Mouse (Mus musculus) liver, postnatal 0 days (tissue): ENCODE results near the gene Uck2. TPM values are rescaled to one million over a fixed set of nuclear protein-coding genes. Genes with fewer than 3 reads are reported as not detected.

Experiments
- ATAC-seq: fragments of 200-750 bp; cut with Nextera tagmentation; 2 replicates; pipeline ENCODE4 v1.8.0; 2017; ENCODE audit warnings: mild to moderate bottlenecking, moderate library complexity
- DNase-seq: peaks from one replicate; pipeline ENCODE4 v3.0.0-alpha.2; 2016
- H3K27ac ChIP-seq: fragments of 300-500 bp; sonication (generic); 2 replicates; pipeline ENCODE4 v1.5.1; 2014; ENCODE audit warnings: antibody characterized with exemption, moderate library complexity, mild to moderate bottlenecking, low read depth
- H3K27me3 ChIP-seq: fragments of 300-500 bp; sonication (generic); 2 replicates; pipeline ENCODE4 v1.6.1; 2014; ENCODE audit warnings: low read length, control low read depth, mixed read lengths; ENCODE audit not compliant: insufficient read depth
- H3K36me3 ChIP-seq: fragments of 300-500 bp; sonication (generic); replicated peaks from 2 replicates; pipeline ENCODE4 v1.6.1; 2014; ENCODE audit warnings: mild to moderate bottlenecking, control low read depth, low read length, moderate library complexity, mixed read lengths; ENCODE audit not compliant: insufficient read depth
- H3K4me1 ChIP-seq: fragments of 300-500 bp; sonication (generic); 2 replicates; pipeline ENCODE4 v1.6.1; 2014; ENCODE audit warnings: antibody characterized with exemption, mild to moderate bottlenecking, control low read depth; ENCODE audit not compliant: insufficient read depth
- H3K4me2 ChIP-seq: fragments of 300-500 bp; sonication (generic); 2 replicates; pipeline ENCODE4 v1.6.1; 2014; ENCODE audit warnings: low read depth, mild to moderate bottlenecking, low read length, moderate library complexity, mixed read lengths
- H3K4me3 ChIP-seq: fragments of 300-500 bp; sonication (generic); 2 replicates; pipeline ENCODE4 v1.5.1; 2014; ENCODE audit warnings: low read depth, low read length
- H3K9ac ChIP-seq: fragments of 300-500 bp; sonication (generic); replicated peaks from 2 replicates; pipeline ENCODE4 v1.6.1; 2014; ENCODE audit warnings: mild to moderate bottlenecking, moderate library complexity
- H3K9me3 ChIP-seq: fragments of 300-500 bp; sonication (generic); 2 replicates; pipeline ENCODE4 v1.6.1; 2016; ENCODE audit warnings: mild to moderate bottlenecking, control low read depth, low read length, mixed read lengths
- CTCF ChIP-seq: sonication (generic); IDR thresholded peaks from 2 replicates; pipeline ENCODE4 v1.5.1; 2016; ENCODE audit warnings: antibody characterized with exemption, low read depth
- EP300 ChIP-seq: IDR thresholded peaks from 2 replicates; pipeline ENCODE4 v1.6.1; 2016; ENCODE audit warnings: antibody characterized with exemption, low read depth, mild to moderate bottlenecking
- WGBS: fragments of 180-500 bp; shearing (Covaris S2); extraction: QIAGEN DNeasy Blood & Tissue Kit; methylation state at CpG from one replicate; pipeline ENCODE4 v1.1.7; 2014; ENCODE audit not compliant: insufficient replicate concordance; 5-methylcytosine and 5-hydroxymethylcytosine counted together
- polyA plus RNA-seq: library from polyadenylated mRNA; unstranded; fragments of >200 nt; fragmentation: Nextera tagmentation; extraction: Ambion mirVana; gene quantifications from 2 replicates; pipeline ENCODE4 v1.2.1, GENCODE M21; 2015

The Uck2 gene
- polyA plus RNA-seq, 1 experiment from 2014 or later: 20.9 TPM

GRCm38 (mm10) chr1:167262489-167263041 lies 22.6 kb downstream of the Uck2 start:
- no peaks in the 10 kb centered on the region for H3K36me3 ChIP-seq
- DNase-seq (no peak), ATAC-seq (no peak)
- 62% methylated on average over 10 of the region's 10 CpGs for WGBS
- H3K27me3 ChIP-seq: no peaks in the 10 kb centered on the region
- H3K4me3 ChIP-seq: no peak overlapping the region
- H3K9ac ChIP-seq: no peak overlapping the region
- TF ChIP-seq EP300 (no peak), CTCF (no peak)
- no peak overlapping the region for H3K27ac ChIP-seq
- H3K9me3 ChIP-seq: no peaks in the 10 kb centered on the region
- no peak overlapping the region for H3K4me2 ChIP-seq
- H3K4me1 ChIP-seq: peaks cover 4% of the 10 kb centered on the region; the same call in 1 of the 2 replicates

GRCm38 (mm10) chr1:167261750-167262149 lies 23.4 kb downstream of the Uck2 start:
- H3K9me3 ChIP-seq: no peaks in the 10 kb centered on the region
- H3K4me3 ChIP-seq: no peak overlapping the region
- H3K36me3 ChIP-seq: no peaks in the 10 kb centered on the region
- 86% methylated on average over 11 of the region's 11 CpGs for WGBS
- TF ChIP-seq EP300: no peak
- no peak overlapping the region for H3K9ac ChIP-seq
- no peak overlapping the region for H3K4me2 ChIP-seq
- no peaks in the 10 kb centered on the region for H3K27me3 ChIP-seq
- H3K4me1 ChIP-seq: peaks cover 6% of the 10 kb centered on the region; the same call in 1 of the 2 replicates
- ATAC-seq (no peak), DNase-seq (no peak)
- H3K27ac ChIP-seq: no peak overlapping the region

- Histone ChIP-seq H3K36me3 (no peaks in the 10 kb centered on the region), H3K4me1 (peaks cover 17% of the 10 kb centered on the region), H3K9ac (no peak overlapping the region), H3K9me3 (no peaks in the 10 kb centered on the region), H3K4me2 (0 out of 2 replicates have a peak overlapping the region, but pooled peaks have one; percentile 22), H3K4me3 (no peak overlapping the region), H3K27me3 (no peaks in the 10 kb centered on the region), H3K27ac (no peak overlapping the region)
- TF ChIP-seq EP300: no peak
- TF ChIP-seq CTCF: peak; percentile 8; the same call in 1 of the 2 replicates
- DNase-seq (no peak), ATAC-seq (no peak)
- 50% methylated on average over 10 of the region's 10 CpGs for WGBS
These were observed 25.4 kb downstream of the Uck2 start for GRCm38 (mm10) chr1:167259702-167260101.

DNA sequence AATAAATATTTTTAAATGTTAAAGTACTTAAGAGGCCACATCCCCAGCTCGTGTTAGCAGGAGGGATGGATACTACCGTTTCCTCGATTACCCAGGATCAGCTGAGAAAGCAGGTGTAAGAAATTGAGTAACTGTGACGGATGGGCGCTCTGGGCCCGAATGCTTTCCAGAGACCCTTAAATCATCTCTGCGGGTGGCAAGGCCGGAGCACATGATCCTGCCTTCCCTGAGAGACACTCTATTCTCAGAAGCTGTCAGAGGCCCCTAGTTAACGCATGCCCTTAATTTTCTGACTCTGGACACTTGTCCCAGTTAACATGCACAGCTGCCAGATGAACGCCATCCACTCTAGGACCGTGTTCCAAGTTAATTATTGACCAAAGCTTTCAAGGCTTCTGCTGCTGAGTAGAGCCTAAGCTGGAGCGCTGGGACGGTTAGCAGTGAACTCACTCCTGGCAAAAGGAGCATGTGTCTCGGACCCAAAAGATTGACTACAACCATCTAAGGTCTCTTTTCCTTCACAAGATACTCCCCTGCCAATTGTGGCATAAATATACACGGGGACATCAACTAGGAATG lies 28.3 kb downstream of the Uck2 start:
- Histone ChIP-seq H3K9ac (no peak overlapping the region), H3K4me3 (no peak overlapping the region), H3K36me3 (no peaks in the 10 kb centered on the region), H3K27me3 (no peaks in the 10 kb centered on the region), H3K4me2 (no peak overlapping the region), H3K9me3 (no peaks in the 10 kb centered on the region), H3K27ac (no peak overlapping the region), H3K4me1 (peaks cover 23% of the 10 kb centered on the region)
- peak; percentile 68 for ATAC-seq
- WGBS: 65% methylated on average over 15 of the region's 15 CpGs
- no peak for DNase-seq
- TF ChIP-seq EP300 (no peak), CTCF (no peak)

- no peak overlapping the region for H3K4me3 ChIP-seq
- 84% methylated on average over 12 of the region's 12 CpGs for WGBS
- no peaks in the 10 kb centered on the region for H3K27me3 ChIP-seq
- no peak for DNase-seq
- no peak for TF ChIP-seq EP300
- TF ChIP-seq CTCF: no peak
- H3K27ac ChIP-seq: no peak overlapping the region
- no peak overlapping the region for H3K4me2 ChIP-seq
- no peak for ATAC-seq
- H3K9ac ChIP-seq: no peak overlapping the region
- peaks cover 24% of the 10 kb centered on the region for H3K4me1 ChIP-seq
- H3K9me3 ChIP-seq: no peaks in the 10 kb centered on the region
- H3K36me3 ChIP-seq: no peaks in the 10 kb centered on the region
These were observed 31.5 kb downstream of the Uck2 start for GRCm38 (mm10) chr1:167253579-167253978.

DNA sequence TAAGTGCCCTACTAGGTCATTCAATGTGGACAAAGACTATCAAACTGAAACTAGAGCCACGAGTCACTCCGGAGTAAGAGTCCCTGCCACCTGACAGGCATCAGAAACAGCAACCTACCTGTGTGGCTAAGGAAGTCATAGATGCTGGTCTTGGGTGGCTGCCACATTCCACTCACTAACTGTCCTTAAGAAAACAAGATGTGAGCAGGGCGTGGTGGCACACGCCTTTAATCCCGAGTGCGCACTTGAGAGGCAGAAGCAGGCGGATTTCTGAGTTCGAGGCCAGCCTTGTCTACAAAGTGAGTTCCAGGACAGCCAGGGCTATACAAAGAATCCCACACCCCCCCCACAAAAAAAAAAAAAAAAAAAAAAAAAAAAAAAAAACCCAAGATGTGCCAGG lies 35.2 kb downstream of the Uck2 start:
- Histone ChIP-seq H3K9ac (no peak overlapping the region), H3K9me3 (no peaks in the 10 kb centered on the region), H3K27me3 (no peaks in the 10 kb centered on the region), H3K36me3 (no peaks in the 10 kb centered on the region), H3K4me3 (no peak overlapping the region), H3K27ac (no peak overlapping the region), H3K4me1 (peaks cover 45% of the 10 kb centered on the region), H3K4me2 (no peak overlapping the region)
- 78% methylated on average over 8 of the region's 8 CpGs for WGBS
- no peak for DNase-seq
- no peak for TF ChIP-seq EP300
- ATAC-seq: no peak
